ENCODE assay signal across 17 mouse cellular contexts in genomic region chr8:126751416-126752140, GRCm38 (mm10).
DNase-seq lines count a peak whose midpoint lies in the region; ATAC-seq and TF ChIP-seq lines count a peak whose summit lies in the region.
"Had no signal": no experiment of that assay in that cellular context is flagged by ENCODE, and none has a peak within 500 bp of the region (broad histone marks: within the 10 kb centered on the region; RNA-seq: fewer than 3 reads in every experiment).

No protein-coding gene starts in this region.

- H3K4me3 ChIP-seq in forebrain, embryonic 15.5 days = no peak overlapping the region
- H3K4me3 ChIP-seq in forebrain, embryonic 13.5 days = no peak overlapping the region
- H3K4me3 ChIP-seq in layer of hippocampus, adult 2 months = no peak overlapping the region
- H3K4me3 ChIP-seq in intestine, embryonic 16.5 days (ENCODE audit: low read length) = no peak overlapping the region
- H3K4me3 ChIP-seq: lung, embryonic 15.5 days had no signal

- 78% methylated on average over 6 of the region's 6 CpGs for WGBS in forebrain, embryonic 15.5 days
- WGBS in forebrain, embryonic 13.5 days = 82% methylated on average over 6 of the region's 6 CpGs
- 61% methylated on average over 6 of the region's 6 CpGs for WGBS in intestine, embryonic 16.5 days

- peaks cover 21% of the 10 kb centered on the region for H3K4me1 ChIP-seq in forebrain, embryonic 15.5 days
- peaks cover 19% of the 10 kb centered on the region for H3K4me1 ChIP-seq in forebrain, embryonic 13.5 days
- H3K4me1 ChIP-seq in intestine, embryonic 16.5 days (ENCODE audit: control insufficient read depth, insufficient read depth, low read length) = peaks cover 4% of the 10 kb centered on the region

- DNase-seq in layer of hippocampus, adult 2 months (ENCODE audit: low spot score in 2 of 2) = no peak
- DNase-seq in layer of hippocampus, adult 11-12 months (ENCODE audit: low spot score) = no peak
- DNase-seq in NIH3T3 (ENCODE audit: low read depth) = peak; percentile 61
- no peak for DNase-seq in adipocyte (ENCODE audit: low spot score)
- DNase-seq: cerebellum, adult 11 months; cerebellum, postnatal 36 days; kidney, adult 2 months; kidney, postnatal 36 days; layer of hippocampus, postnatal 36 days; thymus, postnatal 25 days had no signal

- H3K27me3 ChIP-seq in forebrain, embryonic 15.5 days = no peaks in the 10 kb centered on the region
- no peaks in the 10 kb centered on the region for H3K27me3 ChIP-seq in forebrain, embryonic 13.5 days
- no peaks in the 10 kb centered on the region for H3K27me3 ChIP-seq in intestine, embryonic 16.5 days (replicated peaks; ENCODE audit: control insufficient read depth, insufficient read depth, low read length)
- H3K27me3 ChIP-seq: lung, embryonic 15.5 days had no signal

- H3K9me3 ChIP-seq in forebrain, embryonic 15.5 days = no peaks in the 10 kb centered on the region
- no peaks in the 10 kb centered on the region for H3K9me3 ChIP-seq in forebrain, embryonic 13.5 days (replicated peaks)
- H3K9me3 ChIP-seq in intestine, embryonic 16.5 days (ENCODE audit: control insufficient read depth, low read length) = no peaks in the 10 kb centered on the region
- H3K9me3 ChIP-seq: lung, embryonic 15.5 days had no signal

- TF ChIP-seq CTCF in layer of hippocampus, adult 2 months (conservative IDR thresholded peaks at IDR 0.05) = no peak

- H3K27ac ChIP-seq in forebrain, embryonic 15.5 days (replicated peaks) = peak overlapping the region; percentile 1; the same call in 1 of the 2 replicates
- H3K27ac ChIP-seq in forebrain, embryonic 13.5 days = no peak overlapping the region; the same call in 1 of the 2 replicates
- 0 out of 2 replicates have a peak overlapping the region, but pooled peaks have one; percentile 28 for H3K27ac ChIP-seq in layer of hippocampus, adult 2 months
- 0 out of 2 replicates have a peak overlapping the region, but pooled peaks have one; percentile 31 for H3K27ac ChIP-seq in intestine, embryonic 16.5 days (ENCODE audit: low read length)
- H3K27ac ChIP-seq: hindbrain, embryonic 14.5 days; lung, embryonic 15.5 days had no signal

- H3K36me3 ChIP-seq in forebrain, embryonic 15.5 days = no peaks in the 10 kb centered on the region
- H3K36me3 ChIP-seq in forebrain, embryonic 13.5 days (ENCODE audit: poor library complexity, severe bottlenecking) = no peaks in the 10 kb centered on the region
- H3K36me3 ChIP-seq in intestine, embryonic 16.5 days (ENCODE audit: control insufficient read depth, insufficient read depth, low read length) = no peaks in the 10 kb centered on the region
- H3K36me3 ChIP-seq: lung, embryonic 15.5 days had no signal

- no peak overlapping the region for H3K9ac ChIP-seq in forebrain, embryonic 15.5 days (replicated peaks)
- H3K9ac ChIP-seq in forebrain, embryonic 13.5 days = no peak overlapping the region
- no peak overlapping the region for H3K9ac ChIP-seq in intestine, embryonic 16.5 days (ENCODE audit: low read depth, low read length)
- H3K9ac ChIP-seq: hindbrain, embryonic 14.5 days; lung, embryonic 15.5 days had no signal

- no peak overlapping the region for H3K4me2 ChIP-seq in forebrain, embryonic 15.5 days (replicated peaks)
- H3K4me2 ChIP-seq in forebrain, embryonic 13.5 days = no peak overlapping the region
- no peak overlapping the region for H3K4me2 ChIP-seq in intestine, embryonic 16.5 days (ENCODE audit: low read depth, low read length)
- H3K4me2 ChIP-seq: hindbrain, embryonic 14.5 days; lung, embryonic 15.5 days had no signal

- ATAC-seq in forebrain, embryonic 15.5 days (replicated peaks) = no peak
- no peak for ATAC-seq in forebrain, embryonic 13.5 days
- ATAC-seq in intestine, embryonic 16.5 days = no peak
- ATAC-seq in monocyte, adult 5-6 weeks (replicated peaks; ENCODE audit: insufficient number of reproducible peaks, low FRiP score, low TSS enrichment, poor library complexity, severe bottlenecking) = no peak
- ATAC-seq: forebrain, embryonic 16.5 days had no signal
